Mouse (Mus musculus) left cerebral cortex, adult 8-10 months (tissue): ENCODE results near the gene Fbxl19. TPM values are rescaled to one million over a fixed set of nuclear protein-coding genes. Genes with fewer than 3 reads are reported as not detected.
"Not testable (repeated sequence)": the region's sequence is repeated elsewhere in the genome, so short reads cannot be mapped to it uniquely, and the experiment has no call there.

Experiments used
- DNase-seq, 2 experiments: peaks; one replicate each; pipeline ENCODE4 v3.0.0; 2022; ENCODE audit warnings: low spot score in 2 of 2
- total RNA-seq, 4 experiments: library from RNA; stranded (reverse); gene quantifications; 2 replicates each; pipeline ENCODE4 v1.2.4; 2022

The Fbxl19 gene
- total RNA-seq, 4 experiments from 2014 or later, result 59.3 to 68.5 (median 63.5) TPM

DNA sequence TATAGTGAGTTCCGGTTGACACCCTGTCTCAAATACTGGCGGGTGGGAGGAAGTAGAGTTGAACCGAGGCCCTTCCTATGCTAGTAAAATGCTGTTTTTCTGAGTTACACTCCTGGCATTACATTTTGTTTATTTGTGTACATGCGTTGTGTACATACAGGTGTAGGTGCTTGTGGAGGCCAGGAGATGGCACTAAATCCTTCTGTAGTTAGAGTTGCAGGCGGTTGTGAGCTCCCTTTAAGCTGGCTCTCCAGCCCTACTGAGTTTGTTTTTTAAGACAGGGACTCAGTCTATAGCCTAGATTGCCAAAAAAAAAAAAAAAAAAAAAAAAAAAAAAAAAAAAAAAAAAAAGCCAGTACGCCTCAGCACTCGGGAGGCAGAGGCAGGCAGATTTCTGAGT lies 16.4 kb upstream of the Fbxl19 start:
- no peak for DNase-seq

DNA sequence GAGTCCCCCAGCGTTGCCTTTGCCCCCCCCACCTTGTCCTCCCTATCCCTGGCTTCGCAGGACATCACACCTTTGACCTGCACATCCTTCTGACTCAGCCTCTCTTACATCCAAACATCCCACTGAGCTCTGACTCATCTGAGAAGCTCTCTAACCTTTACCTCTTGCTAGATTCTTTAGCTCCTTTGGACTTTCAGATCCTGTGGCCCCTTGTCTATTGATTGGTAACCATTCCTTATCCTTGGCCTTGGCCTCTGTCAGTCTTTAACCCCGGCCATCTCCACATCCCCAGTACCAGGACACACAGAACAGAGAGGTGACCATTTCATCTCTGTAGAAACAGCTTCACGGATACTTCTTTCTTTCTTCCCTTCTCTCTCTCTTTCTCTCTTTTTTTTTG lies 14.2 kb upstream of the Fbxl19 start:
- no peak for DNase-seq

DNA sequence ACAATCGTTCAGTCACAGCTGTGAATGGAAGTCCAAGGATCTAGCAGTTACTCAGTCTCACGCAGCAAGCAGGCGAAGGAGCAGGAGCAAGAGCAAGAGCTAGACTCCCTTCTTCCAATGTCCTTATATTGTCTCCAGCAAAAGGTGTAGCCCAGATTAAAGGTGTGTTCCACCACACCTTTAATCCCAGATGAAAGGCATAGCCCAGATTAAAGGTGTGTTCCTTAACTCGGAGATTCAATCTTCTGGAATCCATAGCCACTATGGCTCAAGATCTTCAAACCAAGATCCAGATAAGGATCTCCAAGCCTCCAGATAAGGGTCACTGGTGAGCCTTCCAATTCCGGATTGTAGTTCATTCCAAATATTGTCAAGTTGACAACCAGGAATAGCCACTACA lies 12.3 kb upstream of the Fbxl19 start, which contains the start of gene Ctf2:
TSS of gene Ctf2 (minus strand) at position 101 of the 400 bp plus-strand sequence.
- DNase-seq, result not testable (repeated sequence)

DNA sequence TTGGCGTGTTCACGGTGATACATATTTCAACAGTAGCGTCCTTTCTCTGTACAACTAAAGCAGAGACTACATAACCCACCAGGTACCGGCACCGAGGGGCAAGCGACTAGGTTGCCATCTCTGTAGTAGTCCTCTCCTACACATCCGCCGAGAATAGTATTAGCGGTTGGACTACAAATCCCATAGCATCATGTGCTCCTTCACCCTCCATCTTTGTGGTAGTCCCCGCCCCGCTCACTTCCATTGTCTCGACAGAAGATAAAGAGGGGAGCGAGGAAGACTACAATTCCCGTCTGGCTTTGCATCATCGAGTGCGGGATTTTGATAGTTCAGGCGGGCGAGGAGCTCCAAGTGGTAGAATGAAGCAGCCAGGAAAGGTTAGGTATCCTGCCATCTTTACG lies 908 bp downstream of the Fbxl19 start:
- peak; percentile 78 to 97 for DNase-seq

DNA sequence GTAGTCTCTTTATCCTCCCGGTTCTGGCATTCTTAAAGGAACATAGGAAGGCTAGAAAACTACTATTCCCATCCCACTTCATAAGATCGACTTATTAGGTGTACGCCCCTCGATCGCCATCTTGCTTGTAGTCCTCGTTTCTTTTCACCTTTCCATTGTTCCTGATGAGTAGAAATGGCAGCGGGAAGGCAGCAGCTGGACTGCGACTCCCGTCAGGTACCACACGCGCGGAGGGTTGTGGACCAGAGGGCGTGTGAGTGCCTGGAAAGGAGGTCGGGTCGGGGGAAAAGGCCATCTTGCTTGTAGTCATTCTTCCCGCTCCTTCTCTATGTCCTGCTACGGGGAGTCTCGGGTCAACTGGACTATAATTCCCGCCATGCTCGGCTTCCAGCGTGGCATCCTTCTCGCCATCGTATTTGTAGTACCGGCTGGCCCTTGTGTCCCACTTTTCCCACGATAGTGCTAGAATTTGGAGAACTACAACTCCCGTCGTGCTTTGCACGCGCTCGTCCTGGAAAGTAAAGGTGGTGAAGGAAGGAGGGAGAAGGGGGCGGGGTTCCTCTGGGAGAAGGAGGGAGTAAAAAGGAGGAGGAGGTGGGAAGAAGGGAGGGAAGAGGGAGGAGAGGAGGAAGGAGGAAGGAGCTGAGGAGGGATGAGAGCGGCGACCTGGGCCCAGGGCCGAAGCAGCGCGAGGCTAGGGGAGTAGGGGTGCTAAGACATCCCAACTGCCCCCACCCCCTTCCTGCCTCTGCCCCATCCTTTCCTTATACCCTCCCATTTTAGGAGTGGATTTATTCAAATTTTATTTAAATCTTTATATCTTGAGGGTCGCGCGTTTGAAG lies 1.5 kb downstream of the Fbxl19 start:
- peak; percentile 91 to 100 for DNase-seq

DNA sequence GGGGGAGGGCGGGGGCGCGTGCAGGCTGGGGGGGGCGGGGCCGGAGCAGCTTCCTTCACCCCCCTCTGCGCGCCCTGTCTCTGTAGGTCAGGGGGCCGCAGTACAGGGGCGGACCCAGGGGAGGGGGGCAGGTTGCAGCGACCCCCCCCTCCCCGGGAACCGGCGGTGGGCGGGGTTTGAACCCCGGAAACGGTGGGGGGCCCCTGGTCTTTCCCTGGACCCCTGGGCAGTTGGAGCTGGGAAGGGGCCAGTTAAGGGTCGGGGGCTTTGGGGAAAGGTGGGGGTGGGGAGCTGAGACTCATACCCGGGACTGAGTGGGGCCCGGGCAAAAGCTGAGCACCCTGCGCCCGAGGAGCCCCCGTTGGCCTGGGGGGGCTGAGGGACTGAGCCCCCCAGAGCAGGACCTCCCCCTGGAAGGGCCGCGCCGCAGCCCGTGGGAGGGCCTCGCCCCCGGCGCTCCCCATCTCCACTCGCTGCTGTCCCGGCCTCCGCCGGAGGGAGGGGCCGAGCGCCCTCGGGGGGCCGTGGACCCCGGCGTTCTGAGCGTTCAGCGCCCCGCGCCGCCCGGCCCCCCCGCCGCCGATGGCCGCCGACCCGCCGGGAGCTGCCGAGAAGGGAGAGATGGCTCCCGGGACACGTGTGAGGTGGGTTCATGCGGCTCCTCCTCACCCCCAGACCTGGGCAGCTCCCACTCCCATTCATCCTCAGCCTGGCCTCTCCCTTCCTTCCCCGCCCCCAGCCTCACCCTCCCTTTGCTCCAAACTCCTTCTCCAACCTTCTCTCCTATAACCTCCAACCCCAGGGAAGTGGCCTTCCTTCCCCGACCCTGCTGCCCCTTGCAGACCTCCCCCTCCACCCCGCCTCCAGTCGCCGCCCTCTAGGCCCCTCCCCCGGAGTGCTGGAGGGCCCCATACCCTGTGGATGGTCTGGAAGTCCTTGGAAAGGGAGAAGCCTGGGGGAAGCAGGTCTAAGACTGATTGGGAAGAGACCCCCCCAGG lies 2.5 kb downstream of the Fbxl19 start:
- peak in 1 of 2 experiments; percentile 42 for DNase-seq

DNA sequence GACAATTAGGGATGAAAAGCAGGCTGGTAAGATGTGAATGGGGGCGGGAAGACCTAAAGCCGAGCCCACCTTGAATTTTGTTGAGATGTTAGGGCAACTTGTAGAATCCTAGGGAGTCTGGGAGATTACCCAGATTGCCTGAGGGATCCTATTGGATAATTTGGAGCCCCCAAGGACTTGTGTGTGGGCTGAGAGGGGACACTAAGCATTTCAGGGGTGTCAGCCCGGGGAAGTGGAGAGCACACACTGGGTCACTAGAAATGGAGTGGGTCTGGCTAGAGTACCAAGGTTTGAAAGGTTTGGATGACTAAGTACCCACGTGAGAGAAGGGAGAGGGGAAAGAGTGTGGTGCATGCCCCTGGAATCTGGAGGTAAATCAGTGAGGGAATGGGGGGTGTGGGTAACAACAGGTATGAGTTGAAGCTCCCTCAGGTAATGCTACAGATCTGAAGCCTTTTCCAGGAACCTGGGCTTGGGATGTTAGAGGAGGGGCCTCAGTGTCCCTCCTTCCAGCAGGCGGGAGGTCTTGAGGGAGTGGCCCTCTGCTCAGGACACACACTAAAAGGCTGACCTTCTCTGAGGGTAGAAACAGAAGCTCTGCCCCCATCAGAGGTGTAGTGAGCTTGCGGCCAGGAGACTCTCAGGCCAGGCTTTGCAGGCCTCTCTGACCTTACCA lies 3.4 kb downstream of the Fbxl19 start:
- DNase-seq, result no peak

DNA sequence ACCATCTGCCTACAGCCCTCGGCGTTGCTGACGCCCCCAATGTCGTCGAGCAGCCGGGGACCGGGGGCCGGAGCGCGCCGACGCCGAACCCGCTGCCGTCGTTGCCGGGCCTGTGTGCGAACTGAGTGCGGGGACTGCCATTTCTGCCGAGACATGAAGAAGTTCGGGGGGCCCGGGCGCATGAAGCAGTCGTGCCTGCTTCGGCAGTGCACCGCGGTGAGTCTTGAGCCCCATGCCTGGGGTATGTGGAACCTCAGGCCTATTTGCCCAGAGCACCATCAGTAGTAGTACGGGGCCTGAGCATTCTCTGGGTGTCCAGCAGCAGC lies 3.9 kb downstream of the Fbxl19 start:
- DNase-seq, result no peak

DNA sequence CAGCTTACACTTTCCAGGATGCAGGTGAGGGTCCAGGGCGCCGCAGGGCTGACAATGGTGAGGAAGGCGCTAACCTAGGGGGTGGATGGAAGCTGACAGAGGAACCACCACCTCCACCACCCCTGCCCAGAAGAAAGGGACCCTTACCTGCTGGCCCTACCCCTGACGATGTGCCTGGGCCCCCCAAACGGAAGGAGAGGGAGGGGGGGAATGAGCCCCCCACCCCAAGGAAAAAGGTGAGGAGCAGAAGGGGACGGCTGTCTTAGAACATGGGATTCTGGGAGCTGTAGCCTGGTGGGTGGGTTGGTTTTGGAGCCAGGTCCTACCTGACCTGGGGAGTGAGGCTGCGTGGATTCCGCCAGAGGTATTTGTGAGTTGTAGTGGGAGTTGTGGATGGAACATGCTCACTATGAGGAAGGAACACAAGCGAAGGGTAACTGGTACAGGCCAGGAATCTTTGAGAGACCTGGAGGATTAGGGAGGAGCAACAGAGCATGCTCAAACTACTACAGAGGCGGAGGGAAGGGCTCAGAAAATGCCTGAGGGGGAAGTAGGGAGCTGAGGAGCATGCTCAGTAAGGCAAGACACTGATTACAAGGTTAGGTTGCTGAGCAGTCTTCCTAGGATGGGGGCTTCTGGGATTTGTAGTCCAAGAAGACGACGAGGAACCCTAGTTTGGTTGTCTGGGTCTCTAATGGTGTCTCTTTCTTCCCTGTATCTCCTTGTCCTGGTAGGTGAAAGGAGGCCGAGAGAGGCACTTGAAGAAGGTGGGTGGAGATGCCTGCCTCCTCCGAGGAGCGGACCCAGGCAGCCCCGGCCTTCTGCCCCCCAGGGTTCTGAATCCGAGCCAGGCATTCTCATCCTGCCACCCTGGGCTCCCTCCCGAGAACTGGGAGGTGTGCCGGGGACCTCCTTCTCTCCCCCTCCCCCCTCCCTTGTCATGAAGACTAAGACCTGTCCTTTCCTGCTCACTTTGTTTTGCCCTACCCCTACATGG lies 6.1 kb downstream of the Fbxl19 start:
- DNase-seq, result peak in 1 of 2 experiments; percentile 72

DNA sequence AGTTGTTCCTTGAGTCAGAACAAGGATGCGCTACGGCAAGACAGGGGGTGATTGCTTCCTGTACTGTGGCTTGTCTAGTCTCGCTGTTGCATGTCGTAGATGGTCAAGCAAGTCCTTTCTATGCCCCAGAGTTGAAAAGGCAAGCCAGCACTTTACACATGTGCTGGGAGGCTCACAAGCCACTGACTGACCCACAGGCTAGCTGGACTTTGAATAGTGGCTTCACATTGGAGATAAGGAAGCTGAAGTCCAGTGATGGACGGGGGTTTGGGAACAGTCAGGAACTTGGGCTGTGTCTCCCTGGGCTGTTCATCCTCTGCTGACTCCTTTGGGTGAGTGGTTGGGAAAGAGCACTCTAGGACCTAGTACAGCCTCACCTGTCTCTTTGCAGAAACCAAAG lies 7.3 kb downstream of the Fbxl19 start:
- no peak for DNase-seq

DNA sequence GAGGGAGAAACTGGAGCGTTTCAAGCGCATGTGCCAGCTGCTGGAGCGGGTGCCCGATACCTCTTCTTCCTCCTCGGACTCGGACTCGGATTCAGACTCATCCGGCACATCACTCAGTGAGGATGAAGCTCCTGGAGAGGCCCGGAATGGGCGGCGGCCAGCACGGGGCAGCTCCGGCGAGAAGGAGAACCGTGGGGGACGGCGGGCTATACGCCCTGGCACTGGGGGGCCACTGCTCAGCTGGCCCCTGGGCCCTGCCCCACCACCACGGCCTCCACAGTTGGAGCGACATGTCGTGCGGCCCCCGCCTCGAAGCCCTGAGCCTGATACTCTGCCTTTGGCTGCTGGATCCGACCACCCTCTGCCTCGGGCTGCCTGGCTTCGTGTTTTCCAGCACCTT lies 7.7 kb downstream of the Fbxl19 start:
- peak in 1 of 2 experiments; percentile 28 for DNase-seq

DNA sequence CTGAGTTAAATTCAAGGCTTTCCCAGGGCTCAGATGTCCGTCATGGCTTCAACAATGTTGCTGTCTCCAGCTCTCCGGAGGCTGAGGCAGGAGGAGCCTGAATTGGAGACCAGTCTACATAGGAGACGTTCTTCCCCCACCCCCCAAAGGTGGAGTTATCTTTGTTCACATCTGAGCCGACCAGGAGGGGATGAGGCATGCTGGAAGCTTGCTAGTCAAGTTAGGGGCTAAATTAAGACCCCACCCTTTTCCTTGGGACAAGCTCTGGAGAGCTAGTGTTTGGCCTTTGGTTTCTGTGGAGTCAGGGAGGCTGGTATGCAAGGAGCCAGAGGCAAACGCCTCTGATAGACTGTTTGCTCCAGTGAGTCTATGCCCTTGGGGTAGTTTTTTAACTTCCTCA lies 8.8 kb downstream of the Fbxl19 start:
- DNase-seq, result no peak

DNA sequence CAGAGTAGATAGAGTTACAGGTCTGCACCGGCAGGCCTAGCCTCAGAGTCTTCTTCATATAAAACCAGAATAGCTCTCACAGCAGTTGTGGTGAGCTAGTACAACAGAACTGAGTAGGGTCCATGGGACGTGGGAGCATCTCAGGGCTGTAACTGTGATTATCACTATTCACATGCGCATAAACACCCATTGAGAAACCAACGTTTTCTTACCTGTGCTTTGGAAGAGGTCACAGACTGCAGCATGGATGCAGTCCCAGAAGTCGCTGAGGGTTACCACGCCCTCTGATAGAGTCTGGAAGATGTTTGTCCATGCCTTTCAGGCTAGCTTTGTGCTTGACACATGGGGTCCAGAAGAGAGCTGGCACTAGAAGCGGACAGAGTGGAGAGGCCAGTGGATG lies 9.4 kb downstream of the Fbxl19 start:
- no peak for DNase-seq

DNA sequence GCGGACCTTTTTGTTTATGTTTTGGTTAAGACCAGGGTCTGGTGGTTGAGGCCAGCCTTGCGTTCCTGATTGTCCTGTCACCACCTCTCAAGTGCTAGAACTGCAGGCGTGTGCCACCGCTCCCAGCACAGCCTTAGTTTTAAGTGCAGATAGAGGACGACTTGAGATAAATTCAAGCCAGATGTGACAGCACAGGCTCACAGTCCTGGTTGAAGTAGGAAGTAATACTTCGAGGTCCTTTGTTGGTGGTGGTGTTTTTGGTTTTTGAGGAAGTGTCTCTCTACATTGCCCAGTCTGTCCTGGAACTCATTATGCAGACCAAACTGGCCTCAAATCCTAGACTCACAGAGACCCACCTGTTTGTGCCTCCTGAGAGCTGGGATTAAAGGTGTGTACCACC lies 15.4 kb downstream of the Fbxl19 start:
- DNase-seq, result no peak

DNA sequence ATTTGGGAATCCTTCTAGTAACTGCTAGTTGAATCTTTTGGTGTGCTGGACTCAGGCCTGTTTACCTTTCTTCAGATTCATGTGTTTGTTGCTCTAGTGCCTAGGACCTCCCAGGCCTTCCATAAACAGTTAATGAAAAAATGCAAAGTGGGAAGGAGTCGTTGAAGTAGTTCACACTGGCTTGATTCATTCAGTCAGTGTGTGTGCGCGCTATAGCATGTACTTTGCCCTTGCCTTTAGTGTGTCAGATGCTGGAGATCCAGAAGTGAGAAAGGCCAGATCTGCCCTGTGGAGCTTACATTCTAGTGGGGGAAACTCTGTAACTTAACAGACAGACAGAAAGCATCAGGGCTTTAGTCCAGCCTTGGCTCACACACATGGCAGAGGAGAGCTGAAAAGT lies 16.1 kb downstream of the Fbxl19 start:
- no peak for DNase-seq

DNA sequence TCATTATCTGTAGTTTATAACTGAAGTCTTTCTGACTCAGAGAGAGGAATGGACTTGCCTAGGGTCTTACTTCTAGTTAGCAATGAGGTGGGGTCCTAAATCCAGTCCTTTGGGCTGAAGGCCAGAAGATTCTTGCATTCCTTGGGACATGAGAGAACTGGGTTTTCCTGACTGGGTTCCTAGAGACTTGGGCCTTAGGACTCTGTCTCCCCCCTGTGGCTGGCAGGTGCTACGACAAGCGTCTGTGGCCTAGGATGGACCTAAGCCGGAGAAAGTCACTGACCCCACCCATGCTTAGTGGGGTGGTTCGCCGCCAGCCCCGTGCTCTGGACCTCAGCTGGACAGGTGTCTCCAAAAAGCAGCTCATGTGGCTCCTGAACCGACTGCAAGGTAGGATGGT lies 16.7 kb downstream of the Fbxl19 start:
- DNase-seq, result no peak

DNA sequence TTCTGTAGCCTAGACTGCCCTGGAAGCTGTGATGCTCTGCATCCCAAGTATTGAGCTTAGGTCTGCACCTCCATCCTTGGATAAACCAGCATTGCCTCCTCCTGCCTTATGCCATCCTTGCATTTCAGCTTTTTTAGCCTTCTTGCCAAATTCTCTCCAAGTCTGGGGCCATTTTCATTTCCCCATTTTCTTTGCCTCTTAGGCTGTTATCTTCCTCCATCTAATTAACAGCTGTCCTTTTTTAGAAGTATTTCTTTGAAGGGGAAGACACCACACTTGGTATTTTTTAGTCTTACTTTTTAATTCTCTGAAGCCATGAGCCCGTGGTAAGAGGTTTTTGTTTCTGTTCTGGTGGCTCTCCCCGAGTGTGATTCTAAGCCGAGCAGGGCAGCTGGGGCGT lies 19.3 kb downstream of the Fbxl19 start:
- DNase-seq, result no peak

DNA sequence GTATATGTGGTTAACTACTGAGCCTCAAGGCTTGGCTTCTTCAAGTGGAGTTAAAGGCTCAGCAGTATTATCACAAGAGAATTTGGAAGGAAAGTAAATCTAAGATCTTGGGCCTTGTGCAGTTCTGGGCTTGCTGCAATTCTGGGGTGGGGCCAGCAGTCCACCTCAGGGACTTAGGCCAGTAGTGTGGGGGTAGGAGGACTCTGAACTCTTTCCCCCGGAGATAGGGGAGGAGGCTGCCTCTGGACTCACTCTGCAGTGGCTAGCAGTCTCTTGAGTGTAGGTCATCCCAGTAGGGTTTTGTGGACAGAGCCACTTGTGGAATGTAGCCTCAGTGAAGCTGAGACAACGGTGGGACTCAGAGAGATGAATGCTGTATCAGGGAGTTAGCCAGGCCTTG lies 21.4 kb downstream of the Fbxl19 start:
- DNase-seq, result no peak

DNA sequence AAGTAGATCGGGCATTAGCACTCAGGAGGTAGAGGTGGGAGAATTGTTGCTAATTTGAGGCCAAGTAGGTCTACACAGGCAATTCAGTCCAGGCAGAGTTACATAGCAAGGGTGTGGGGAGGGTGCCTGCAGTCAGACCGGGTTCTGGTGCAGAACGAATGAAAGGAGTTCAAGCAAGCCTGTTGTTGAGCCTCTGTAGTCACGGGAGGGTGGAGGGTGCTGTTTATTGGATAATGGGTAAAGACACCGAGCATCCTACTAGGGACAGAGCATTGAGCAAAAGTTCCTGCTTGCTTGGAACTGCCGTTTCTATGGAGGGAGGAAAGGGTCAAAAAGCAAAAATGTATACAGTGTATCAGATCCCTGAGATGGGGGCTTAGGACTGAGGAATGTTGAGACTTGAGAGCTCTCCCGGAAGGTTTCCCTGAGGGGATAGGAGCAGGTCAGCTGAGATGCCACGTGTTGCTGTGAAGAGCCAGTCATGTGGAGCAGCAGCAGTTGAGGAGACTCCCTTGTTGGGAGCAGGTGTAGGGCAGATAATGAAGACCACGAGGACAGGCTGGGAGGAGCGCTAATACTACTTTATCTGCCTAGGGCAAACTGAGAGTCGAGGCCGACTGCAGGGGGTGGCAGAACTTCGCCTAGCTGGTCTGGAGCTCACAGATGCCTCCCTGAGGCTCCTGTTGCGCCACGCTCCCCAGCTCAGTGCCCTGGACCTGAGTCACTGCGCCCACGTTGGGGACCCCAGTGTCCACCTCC lies 22.7 kb downstream of the Fbxl19 start:
- peak in 1 of 2 experiments; percentile 27 for DNase-seq
